Mouse (Mus musculus): ENCODE measurements around the gene Kif19a. TPM values are rescaled to one million over a fixed set of nuclear protein-coding genes. Genes with fewer than 3 reads are reported as not detected.

Gene Kif19a
- total RNA-seq, 2 experiments from 2014 or later: not detected

- ATAC-seq (replicated peaks; ENCODE audit: low FRiP score, poor library complexity, severe bottlenecking): no peak
These were observed 37.5 kb downstream of the Kif19a start for GRCm38 (mm10) chr11:114802540-114803267.

- no peak for ATAC-seq (replicated peaks; ENCODE audit: low FRiP score, poor library complexity, severe bottlenecking)
These were observed 38.8 kb downstream of the Kif19a start for GRCm38 (mm10) chr11:114803990-114804389.

- no peak for ATAC-seq (replicated peaks; ENCODE audit: low FRiP score, poor library complexity, severe bottlenecking)
These were observed 41.8 kb downstream of the Kif19a start for GRCm38 (mm10) chr11:114807025-114807424.

GRCm38 (mm10) chr11:114807686-114808427 is 42.7 kb downstream of the Kif19a start:
- no peak for ATAC-seq (replicated peaks; ENCODE audit: low FRiP score, poor library complexity, severe bottlenecking)

GRCm38 (mm10) chr11:114809371-114809770 is 44.2 kb downstream of the Kif19a start:
- ATAC-seq (replicated peaks; ENCODE audit: low FRiP score, poor library complexity, severe bottlenecking): no peak

GRCm38 (mm10) chr11:114810344-114810743 is 45.2 kb downstream of the Kif19a start:
- ATAC-seq (replicated peaks; ENCODE audit: low FRiP score, poor library complexity, severe bottlenecking): no peak

GRCm38 (mm10) chr11:114812731-114813240 is 47.6 kb downstream of the Kif19a start:
- no peak for ATAC-seq (replicated peaks; ENCODE audit: low FRiP score, poor library complexity, severe bottlenecking)

GRCm38 (mm10) chr11:114814873-114815592 is 49.8 kb downstream of the Kif19a start:
- ATAC-seq (replicated peaks; ENCODE audit: low FRiP score, poor library complexity, severe bottlenecking): no peak

- ATAC-seq (replicated peaks; ENCODE audit: low FRiP score, poor library complexity, severe bottlenecking): no peak
These were observed 51.7 kb downstream of the Kif19a start for GRCm38 (mm10) chr11:114816934-114817333.

GRCm38 (mm10) chr11:114818185-114818584 is 53.0 kb downstream of the Kif19a start:
- ATAC-seq (replicated peaks; ENCODE audit: low FRiP score, poor library complexity, severe bottlenecking): no peak

- ATAC-seq (replicated peaks; ENCODE audit: low FRiP score, poor library complexity, severe bottlenecking): no peak
These were observed 53.9 kb downstream of the Kif19a start for GRCm38 (mm10) chr11:114819110-114819509.

GRCm38 (mm10) chr11:114820444-114820843 is 55.3 kb downstream of the Kif19a start:
- no peak for ATAC-seq (replicated peaks; ENCODE audit: low FRiP score, poor library complexity, severe bottlenecking)

- ATAC-seq (replicated peaks; ENCODE audit: low FRiP score, poor library complexity, severe bottlenecking): no peak
These were observed 56.1 kb downstream of the Kif19a start for GRCm38 (mm10) chr11:114821325-114821724.

GRCm38 (mm10) chr11:114822727-114823126 is 57.5 kb downstream of the Kif19a start:
- no peak for ATAC-seq (replicated peaks; ENCODE audit: low FRiP score, poor library complexity, severe bottlenecking)

GRCm38 (mm10) chr11:114823199-114823725 is 58.1 kb downstream of the Kif19a start:
- ATAC-seq (replicated peaks; ENCODE audit: low FRiP score, poor library complexity, severe bottlenecking): no peak

- no peak for ATAC-seq (replicated peaks; ENCODE audit: low FRiP score, poor library complexity, severe bottlenecking)
These were observed 61.5 kb downstream of the Kif19a start for GRCm38 (mm10) chr11:114826686-114827085.

GRCm38 (mm10) chr11:114829499-114830432 is 64.6 kb downstream of the Kif19a start:
- no peak for ATAC-seq (replicated peaks; ENCODE audit: low FRiP score, poor library complexity, severe bottlenecking)

GRCm38 (mm10) chr11:114830433-114830773 is 65.2 kb downstream of the Kif19a start:
- no peak for ATAC-seq (replicated peaks; ENCODE audit: low FRiP score, poor library complexity, severe bottlenecking)

- ATAC-seq (replicated peaks; ENCODE audit: low FRiP score, poor library complexity, severe bottlenecking): no peak
These were observed 68.0 kb downstream of the Kif19a start for GRCm38 (mm10) chr11:114833166-114833565.

Measured in erythroid progenitor cell, adult 5-6 weeks (primary cell).